Mouse (Mus musculus): ENCODE data around the gene Galr2. TPM values are rescaled to one million over a fixed set of nuclear protein-coding genes. Genes with fewer than 3 reads are reported as not detected.

The Galr2 gene
- polyA plus RNA-seq, 1 experiment from 2014 or later: 0.33 TPM

DNA sequence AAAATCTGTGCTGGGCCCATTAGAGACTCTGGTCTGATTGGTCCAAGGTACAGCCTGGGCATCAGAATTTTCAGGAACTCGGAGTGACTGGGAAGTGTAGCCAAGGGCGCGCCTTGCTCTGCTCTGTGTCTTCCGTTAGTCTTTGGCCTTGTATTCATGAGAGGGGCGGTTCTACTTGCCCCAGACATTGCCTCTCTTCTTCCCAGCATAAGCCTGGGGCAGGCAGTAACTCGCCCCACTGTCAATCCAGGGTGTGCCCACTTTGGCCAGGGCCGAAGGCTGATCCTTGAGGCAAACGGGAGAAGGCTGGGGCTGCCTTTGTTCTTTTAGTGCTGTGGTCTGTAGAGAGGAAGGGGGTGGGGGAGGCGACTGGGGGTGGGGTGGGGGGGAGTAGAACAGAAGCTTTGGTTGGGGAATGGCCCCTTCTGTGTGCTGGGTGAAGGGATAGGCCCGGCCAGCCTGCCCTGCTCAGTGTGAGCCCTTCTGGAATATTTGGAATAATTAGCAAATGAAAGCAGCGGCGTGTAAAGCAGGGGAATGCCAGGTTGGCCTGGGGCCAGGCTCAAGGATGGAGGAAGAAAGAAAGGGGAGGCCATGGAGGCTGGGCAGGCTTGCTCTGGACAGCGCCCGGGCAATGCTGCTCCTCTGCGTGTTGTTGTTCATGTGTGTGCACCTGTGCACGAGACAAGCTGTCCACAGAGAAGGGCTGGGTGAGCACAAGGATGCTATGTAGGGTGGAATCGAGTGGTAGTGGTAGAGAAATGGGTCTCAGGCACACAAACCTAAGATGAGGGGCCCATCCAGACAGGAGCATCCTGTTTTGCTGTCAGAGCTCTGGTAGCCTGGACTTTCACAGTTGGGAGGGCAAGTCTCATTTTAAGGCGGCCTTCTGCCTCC is 48.8 kb downstream of the Galr2 start:
- Histone ChIP-seq H3K27me3 (ENCODE audit: insufficient read depth, poor library complexity, severe bottlenecking) (peaks cover 36% of the 10 kb centered on the region), H3K27ac (peak overlapping the region; percentile 90), H3K36me3 (peaks cover 5% of the 10 kb centered on the region; the same call in 1 of the 2 replicates), H3K4me3 (no peak overlapping the region), H3K4me1 (replicated peaks) (peaks cover 76% of the 10 kb centered on the region), H3K9me3 (no peaks in the 10 kb centered on the region)
- DNase-seq (ENCODE audit: low spot score): peak; percentile 38
- WGBS: 47% methylated on average over 18 of the region's 18 CpGs

DNA sequence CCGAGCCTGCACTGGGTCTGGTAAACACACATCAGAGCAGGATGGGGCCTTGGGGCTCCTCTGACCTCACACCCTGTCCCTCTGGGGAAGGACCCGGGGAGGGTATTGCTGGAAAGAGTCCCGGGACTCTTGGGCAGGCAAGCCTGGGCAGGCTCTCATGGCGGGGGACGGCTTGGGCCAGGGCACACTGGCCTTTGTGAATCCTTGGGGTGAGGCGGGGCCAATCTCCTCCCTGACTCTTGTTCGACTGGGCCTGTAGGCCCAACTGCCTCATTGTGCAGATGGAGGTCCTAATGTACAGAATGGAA is 49.4 kb downstream of the Galr2 start:
- H3K27me3 ChIP-seq (ENCODE audit: insufficient read depth, poor library complexity, severe bottlenecking): peaks cover 42% of the 10 kb centered on the region
- 54% methylated on average over 7 of the region's 7 CpGs for WGBS
- DNase-seq (ENCODE audit: low spot score): no peak
- H3K9me3 ChIP-seq: no peaks in the 10 kb centered on the region
- H3K4me3 ChIP-seq: no peak overlapping the region
- peak overlapping the region; percentile 90 for H3K27ac ChIP-seq
- H3K36me3 ChIP-seq: peaks cover 5% of the 10 kb centered on the region; the same call in 1 of the 2 replicates
- peaks cover 82% of the 10 kb centered on the region for H3K4me1 ChIP-seq (replicated peaks)

DNA sequence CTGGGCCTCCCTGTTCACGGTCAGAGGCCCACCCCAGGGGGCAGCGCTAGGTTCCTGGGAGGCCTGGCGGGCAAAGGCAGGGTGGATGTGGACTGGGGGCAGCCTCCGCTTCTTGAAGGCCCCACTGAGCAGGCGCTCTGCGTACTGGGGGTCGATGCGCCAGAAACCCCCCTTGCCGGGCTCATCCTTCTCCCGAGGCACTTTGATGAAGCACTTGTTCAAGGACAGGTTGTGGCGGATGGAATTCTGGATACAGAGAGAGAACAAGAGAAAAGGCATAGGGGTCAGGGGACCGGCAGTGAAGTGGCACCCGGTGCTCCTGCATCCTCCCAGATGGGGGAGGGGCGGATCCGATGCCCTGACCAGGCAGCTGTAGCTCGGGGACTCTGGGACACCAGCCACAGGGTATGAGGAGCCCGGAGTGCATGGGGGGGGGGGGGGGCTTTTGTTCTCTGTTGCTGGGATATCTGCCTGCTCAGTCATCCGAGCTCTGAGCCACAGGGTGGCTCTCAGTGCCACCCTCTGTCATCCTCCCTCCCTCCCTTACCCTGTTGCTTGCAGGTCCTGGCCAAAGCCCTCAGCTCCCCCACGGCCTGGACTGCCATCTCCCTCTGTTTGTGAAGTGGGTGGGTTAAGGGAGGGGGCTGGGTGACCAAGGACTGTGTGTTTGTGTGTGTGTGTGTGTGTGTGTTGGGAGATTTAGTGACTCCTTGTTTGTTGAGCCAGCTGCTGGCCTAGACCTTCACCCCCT is 51.7 kb downstream of the Galr2 start:
- Histone ChIP-seq H3K4me1 (replicated peaks) (peaks cover 91% of the 10 kb centered on the region), H3K27me3 (ENCODE audit: insufficient read depth, poor library complexity, severe bottlenecking) (peaks cover 58% of the 10 kb centered on the region), H3K9me3 (no peaks in the 10 kb centered on the region), H3K4me3 (peak overlapping the region; percentile 58), H3K27ac (peak overlapping the region; percentile 90), H3K36me3 (peaks cover 5% of the 10 kb centered on the region; the same call in 1 of the 2 replicates)
- WGBS: 20% methylated on average over 19 of the region's 19 CpGs
- DNase-seq (ENCODE audit: low spot score): peak; percentile 80

DNA sequence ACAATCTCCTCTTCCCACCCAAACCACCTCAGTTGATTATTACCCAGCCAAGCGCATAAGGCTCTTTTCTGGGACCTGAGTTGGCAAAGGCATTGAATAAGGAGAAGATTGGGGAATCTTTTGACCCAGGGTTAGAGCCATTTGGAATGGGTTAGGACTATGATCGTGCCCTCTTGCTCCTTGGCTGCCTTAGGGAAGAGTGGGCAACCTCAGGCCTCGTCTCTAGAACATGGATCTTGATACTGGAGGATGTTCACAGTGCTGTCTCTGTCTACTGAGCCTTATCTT is 52.2 kb downstream of the Galr2 start:
- 78% methylated on average over 3 of the region's 3 CpGs for WGBS
- Histone ChIP-seq H3K27ac (peak overlapping the region; percentile 90), H3K36me3 (peaks cover 8% of the 10 kb centered on the region; the same call in 1 of the 2 replicates), H3K4me1 (replicated peaks) (peaks cover 94% of the 10 kb centered on the region), H3K4me3 (peak overlapping the region; percentile 58), H3K27me3 (ENCODE audit: insufficient read depth, poor library complexity, severe bottlenecking) (peaks cover 62% of the 10 kb centered on the region), H3K9me3 (no peaks in the 10 kb centered on the region)
- DNase-seq (ENCODE audit: low spot score): no peak

Other genes with a start within 250 kb of the Galr2 start
- 3.1 and 4.5 TPM in 2 replicates for gene Unc13d, start 203.0 kb upstream of the Galr2 start, polyA plus RNA-seq (2016; fragmentation: Nextera tagmentation; extraction: Ambion mirVana)
- gene Wbp2, start 193.9 kb upstream of the Galr2 start, polyA plus RNA-seq (2016; fragmentation: Nextera tagmentation; extraction: Ambion mirVana): 98.1 and 128 TPM in 2 replicates
- gene Trim47, start 153.7 kb upstream of the Galr2 start, polyA plus RNA-seq (2016; fragmentation: Nextera tagmentation; extraction: Ambion mirVana): 3.1 and 4.3 TPM in 2 replicates
- gene Trim65, start 149.8 kb upstream of the Galr2 start, polyA plus RNA-seq (2016; fragmentation: Nextera tagmentation; extraction: Ambion mirVana): 1.8 and 2.0 TPM in 2 replicates
- 108 and 114 TPM in 2 replicates for gene Mrpl38, start 142.1 kb upstream of the Galr2 start, polyA plus RNA-seq (2016; fragmentation: Nextera tagmentation; extraction: Ambion mirVana)
- 59.2 and 62.8 TPM in 2 replicates for gene Fbf1, start 112.8 kb upstream of the Galr2 start, polyA plus RNA-seq (2016; fragmentation: Nextera tagmentation; extraction: Ambion mirVana)
- 68.5 and 78.9 TPM in 2 replicates for gene Ten1, start 82.1 kb upstream of the Galr2 start, polyA plus RNA-seq (2016; fragmentation: Nextera tagmentation; extraction: Ambion mirVana)
- gene Acox1, start 81.9 kb upstream of the Galr2 start, polyA plus RNA-seq (2016; fragmentation: Nextera tagmentation; extraction: Ambion mirVana): 21.8 TPM in 2 replicates
- 0.35 and 0.76 TPM in 2 replicates for gene Evpl, start 42.9 kb upstream of the Galr2 start, polyA plus RNA-seq (2016; fragmentation: Nextera tagmentation; extraction: Ambion mirVana)
- gene Srp68, start 6.7 kb upstream of the Galr2 start, polyA plus RNA-seq (2016; fragmentation: Nextera tagmentation; extraction: Ambion mirVana): 96.2 and 100 TPM in 2 replicates
- gene Exoc7, start 26.3 kb downstream of the Galr2 start, polyA plus RNA-seq (2016; fragmentation: Nextera tagmentation; extraction: Ambion mirVana): 52.2 and 79.2 TPM in 2 replicates
- 15.1 and 29.1 TPM in 2 replicates for gene Foxj1, start 54.5 kb downstream of the Galr2 start, polyA plus RNA-seq (2016; fragmentation: Nextera tagmentation; extraction: Ambion mirVana)
- 9.5 and 16.9 TPM in 2 replicates for gene Rnf157, start 132.1 kb downstream of the Galr2 start, polyA plus RNA-seq (2016; fragmentation: Nextera tagmentation; extraction: Ambion mirVana)
- 45.8 and 84.5 TPM in 2 replicates for gene Ubald2, start 153.2 kb downstream of the Galr2 start, polyA plus RNA-seq (2016; fragmentation: Nextera tagmentation; extraction: Ambion mirVana)
- gene Qrich2, start 185.3 kb downstream of the Galr2 start, polyA plus RNA-seq (2016; fragmentation: Nextera tagmentation; extraction: Ambion mirVana): 0.16 and 0.20 TPM in 2 replicates
- 210 and 236 TPM in 2 replicates for gene Prpsap1, start 213.3 kb downstream of the Galr2 start, polyA plus RNA-seq (2016; fragmentation: Nextera tagmentation; extraction: Ambion mirVana)
- 8.6 and 11.1 TPM in 2 replicates for gene Sphk1, start 250.0 kb downstream of the Galr2 start, polyA plus RNA-seq (2016; fragmentation: Nextera tagmentation; extraction: Ambion mirVana)

Measured in hindbrain, embryonic 10.5 days (tissue).